Mouse (Mus musculus) inflammation-experienced regulatory T-cells, adult 16 weeks (primary cell): Measurements from ENCODE around the gene Clec18a. TPM values are rescaled to one million over a fixed set of nuclear protein-coding genes. Genes with fewer than 3 reads are reported as not detected.

Source experiments
- polyA plus RNA-seq: library from polyadenylated mRNA; unstranded; fragments of 100-300 nt; shearing (Covaris generic); gene quantifications from one replicate; pipeline ENCODE4 v1.2.1, GENCODE M21; 2017

Clec18a gene
- polyA plus RNA-seq, result not detected

GRCm38 (mm10) chr8:111092326-111092725, at the start of gene Clec18a:
Gene Clec18a (minus strand): TSS chr8:111092426.

GRCm38 (mm10) chr8:111093865-111094718, 1.9 kb upstream of the Clec18a start, which contains the start of gene Pdpr:
Gene Pdpr (plus strand): TSS chr8:111094630.

GRCm38 (mm10) chr8:111056158-111056663, 36.0 kb downstream of the Clec18a start, which contains the start of gene Exosc6:
Gene Exosc6 (plus strand): TSS chr8:111056339.

GRCm38 (mm10) chr8:111032916-111033315, 59.3 kb downstream of the Clec18a start, which contains the start of gene Aars:
Gene Aars (plus strand): TSS chr8:111033144.

GRCm38 (mm10) chr8:111031572-111031971, 60.7 kb downstream of the Clec18a start, which contains the start of gene Ddx19b:
Gene Ddx19b (minus strand): TSS chr8:111031751.

Other genes with a start within 250 kb of the Clec18a start
- 88.0 TPM for gene Cog4, start 245.8 kb downstream of the Clec18a start, polyA plus RNA-seq
- gene Sf3b3, start 245.6 kb downstream of the Clec18a start, polyA plus RNA-seq, result 236 TPM
- gene Fuk, start 189.9 kb downstream of the Clec18a start, polyA plus RNA-seq, result 12.0 TPM
- 7.4 TPM for gene St3gal2, start 172.5 kb downstream of the Clec18a start, polyA plus RNA-seq
- 21.0 TPM for gene Ddx19a, start 94.6 kb downstream of the Clec18a start, polyA plus RNA-seq
- 19.4 TPM for gene Ddx19b, start 60.7 kb downstream of the Clec18a start, polyA plus RNA-seq
- 60.9 TPM for gene Aars, start 59.3 kb downstream of the Clec18a start, polyA plus RNA-seq
- not detected for gene Exosc6, start 36.1 kb downstream of the Clec18a start, polyA plus RNA-seq
- gene Pdpr, start 2.2 kb upstream of the Clec18a start, polyA plus RNA-seq, result 17.6 TPM
- 46.6 TPM for gene Glg1, start 166.8 kb upstream of the Clec18a start, polyA plus RNA-seq
- gene Rfwd3, start 207.8 kb upstream of the Clec18a start, polyA plus RNA-seq, result 61.3 TPM
- gene Mlkl, start 245.8 kb upstream of the Clec18a start, polyA plus RNA-seq, result 4.9 TPM